Mouse (Mus musculus): ENCODE data around the gene Akap4.

The Akap4 gene

DNA sequence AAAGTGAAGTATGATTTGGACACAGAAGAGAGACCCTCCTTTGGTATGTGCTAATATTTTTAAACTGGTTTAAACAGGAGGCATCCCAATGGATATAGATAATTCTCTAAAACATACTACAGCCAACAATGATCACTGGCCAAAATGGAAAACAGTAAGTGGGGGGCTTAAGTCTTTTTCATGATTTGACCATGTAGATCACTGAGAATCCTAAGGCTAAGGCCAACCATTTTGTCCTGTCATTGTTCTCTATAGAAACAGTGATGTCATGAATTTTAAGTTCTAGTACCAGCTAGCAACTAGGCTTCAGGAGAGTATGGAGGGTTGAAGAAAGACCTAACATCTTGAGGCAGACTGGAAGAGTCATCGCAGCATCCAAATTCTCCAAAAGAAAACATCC, at the start of gene Akap4:
Akap4 (plus strand) TSS at position 301 of the 400 bp plus-strand sequence.
- in situ Hi-C loops (cut with MboI, MseI) = no loop called here

- in situ Hi-C loops (cut with MboI, MseI) = no loop called here
These were observed 25.8 kb upstream of the Akap4 start, which contains the start of gene Ccnb3 for GRCm38 (mm10) chrX:7041519-7041918. Ccnb3 (minus strand) TSS chrX:7041619.

DNA sequence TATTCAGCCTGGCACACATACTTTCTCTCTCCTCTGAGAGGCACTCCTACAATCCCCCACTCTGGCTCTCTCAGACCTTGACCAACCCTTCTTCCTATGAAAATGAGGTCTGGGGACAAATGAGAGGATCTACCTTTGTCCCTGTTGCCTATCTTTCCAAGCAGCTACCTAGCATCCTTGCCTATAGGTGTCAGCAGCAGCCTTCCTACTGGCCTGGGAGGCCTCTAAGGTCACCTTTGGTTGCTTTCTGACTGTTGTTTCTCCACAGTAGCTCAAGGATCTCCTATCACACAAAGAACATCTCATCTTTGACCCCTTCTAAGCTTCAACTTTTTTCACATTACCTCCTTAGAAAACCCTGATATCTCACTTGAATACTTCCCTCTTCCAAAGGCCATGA, 10.3 kb upstream of the Akap4 start:
- in situ Hi-C loops (cut with MboI, MseI) = no loop called here

DNA sequence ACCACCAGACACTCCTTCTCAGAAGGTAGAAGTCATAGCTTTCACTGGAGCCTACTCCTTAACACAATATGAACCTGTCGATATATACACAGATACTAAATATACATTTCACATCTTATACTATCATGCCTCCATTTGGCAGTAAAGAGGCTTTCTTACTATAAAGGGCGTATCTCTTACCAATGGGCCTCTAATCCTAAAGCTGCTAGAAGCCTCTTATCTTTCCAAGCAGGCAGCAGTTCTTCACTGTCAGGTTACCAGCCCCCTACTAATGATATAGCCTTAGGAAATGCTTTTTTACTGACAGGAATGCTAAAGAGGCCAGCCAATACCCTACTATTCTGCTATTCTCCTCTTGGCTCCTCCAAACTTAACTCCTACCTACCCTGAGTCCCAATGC, 9.7 kb upstream of the Akap4 start:
- in situ Hi-C loops (cut with MboI, MseI) = no loop called here

DNA sequence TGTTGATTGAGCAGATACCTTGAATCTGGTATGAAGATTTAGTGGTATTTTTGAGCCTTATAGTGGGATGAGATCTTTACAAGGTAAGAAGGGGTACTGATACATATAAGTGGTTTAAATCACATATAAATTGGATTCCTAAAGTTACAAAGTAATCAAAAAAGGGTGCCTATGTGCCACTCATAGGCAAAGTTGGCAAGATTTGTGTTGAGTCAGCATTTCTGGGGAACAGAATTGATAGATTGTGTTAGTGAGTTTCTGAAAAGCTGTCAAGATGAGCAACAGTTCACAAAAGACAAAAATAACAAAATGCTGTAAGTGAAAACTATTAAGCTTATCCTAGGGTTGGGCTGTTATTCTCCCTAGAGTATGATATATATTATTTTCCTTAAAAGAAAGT, 3.2 kb upstream of the Akap4 start:
- in situ Hi-C loops (cut with MboI, MseI) = no loop called here

DNA sequence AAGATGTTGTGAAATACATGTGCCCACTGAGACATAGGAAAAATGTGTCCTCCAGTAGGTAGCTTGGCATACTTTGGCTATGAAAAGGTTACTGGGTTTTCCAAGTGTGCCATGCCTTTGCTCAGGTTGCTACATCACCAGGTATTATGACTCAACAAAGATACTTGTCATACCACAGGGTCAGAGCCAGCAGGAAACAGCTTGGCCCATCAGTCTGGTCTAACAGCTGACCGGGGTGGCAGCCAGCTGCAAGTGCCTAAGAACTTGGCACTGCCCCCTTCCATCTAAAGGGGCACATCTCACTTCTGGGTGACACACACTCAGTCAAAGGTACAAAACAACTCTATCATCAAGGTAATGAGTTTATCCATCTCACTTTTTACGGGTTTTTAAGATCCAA, 683 bp downstream of the Akap4 start:
- in situ Hi-C loops (cut with MboI, MseI) = no loop called here

DNA sequence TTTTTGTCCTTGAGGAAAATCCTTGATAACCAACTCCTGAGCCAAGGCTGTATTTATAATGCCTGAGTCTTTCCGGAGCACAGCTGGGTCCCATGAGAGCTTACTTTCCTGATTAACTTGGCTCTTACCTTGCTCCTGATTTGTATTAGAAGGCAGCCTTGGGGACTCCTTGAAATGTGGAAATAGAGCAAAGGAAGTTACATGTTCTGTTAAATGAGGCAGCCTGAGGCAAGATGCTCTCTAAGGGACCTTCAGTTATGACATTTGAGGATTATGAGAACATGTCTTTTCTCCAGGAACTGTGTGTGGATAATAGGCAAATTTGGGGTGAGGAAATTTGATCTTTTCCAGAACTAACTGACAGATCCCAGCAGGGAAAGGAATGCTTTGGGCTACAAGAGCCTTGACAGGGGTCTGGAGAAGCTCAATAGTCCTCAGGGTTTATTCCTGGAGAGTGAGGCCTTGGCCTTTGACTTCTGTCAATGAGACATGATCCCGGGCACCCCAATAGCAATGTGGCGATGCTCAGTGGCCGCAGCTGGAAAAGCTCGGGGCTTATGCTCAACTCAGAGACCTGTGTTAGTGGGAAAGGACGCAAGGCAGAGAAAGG, 12.6 kb downstream of the Akap4 start:
- in situ Hi-C loops (cut with MboI, MseI) = no loop called here

- in situ Hi-C loops (cut with MboI, MseI) = no loop called here
These were observed 18.6 kb downstream of the Akap4 start for GRCm38 (mm10) chrX:7085878-7086277.

GRCm38 (mm10) chrX:7090323-7090722, 23.0 kb downstream of the Akap4 start:
- in situ Hi-C loops (cut with MboI, MseI) = loop anchor here (10.0 kb wide), 1 partner anchor 714 kb away; no protein-coding TSS in a partner anchor

GRCm38 (mm10) chrX:7102280-7102679, 35.0 kb downstream of the Akap4 start:
- in situ Hi-C loops (cut with MboI, MseI) = no loop called here

DNA sequence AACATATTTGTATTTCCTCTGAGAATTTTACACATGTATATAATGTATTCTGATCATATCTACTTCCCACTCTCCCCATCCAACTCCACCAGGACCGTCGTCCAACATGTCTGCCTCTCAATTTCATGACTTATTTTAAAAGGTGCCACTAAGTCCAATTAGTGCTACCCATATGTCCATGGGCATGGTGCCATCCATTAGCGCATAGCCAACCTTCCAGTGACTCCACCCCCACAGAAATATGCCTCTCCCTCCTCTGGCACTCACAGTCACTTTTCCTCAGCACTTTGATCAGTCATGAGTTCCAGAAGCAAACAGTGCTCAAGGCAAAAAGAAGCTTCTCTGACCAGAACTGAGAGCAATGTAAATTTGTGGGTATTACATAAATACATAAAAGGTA, 47.6 kb downstream of the Akap4 start:
- in situ Hi-C loops (cut with MboI, MseI) = no loop called here

DNA sequence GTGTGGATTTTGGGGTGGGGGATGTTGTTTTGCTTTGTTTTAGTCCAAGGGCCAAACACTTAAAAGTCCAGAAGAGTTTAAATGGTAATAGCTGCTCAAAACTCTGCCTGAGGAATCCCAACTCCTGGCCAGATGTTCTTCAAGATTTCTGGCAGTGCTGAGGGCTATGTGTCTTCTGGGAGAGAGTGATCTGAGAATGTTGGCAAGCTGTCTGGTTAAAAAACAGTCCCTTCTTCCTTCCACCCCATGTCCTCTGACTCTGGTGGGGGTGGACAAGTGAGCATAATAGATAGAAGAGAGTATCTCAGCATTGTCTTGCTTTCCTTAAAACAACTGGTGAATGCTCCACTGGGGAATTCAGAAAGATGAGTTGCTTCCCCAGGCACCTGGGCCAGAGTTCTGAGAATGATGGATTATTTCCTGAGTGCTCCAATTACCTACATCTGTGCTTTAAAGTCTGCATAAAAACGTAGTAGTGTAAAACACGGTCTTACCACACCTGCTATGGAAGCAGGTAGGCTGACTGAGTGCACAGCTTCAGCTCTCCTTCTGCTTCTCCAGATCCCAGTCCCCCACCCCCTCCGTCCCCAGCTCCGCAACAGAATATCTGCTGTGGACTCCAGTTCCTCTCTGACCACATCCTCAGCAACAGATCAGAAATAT, 54.4 kb downstream of the Akap4 start:
- in situ Hi-C loops (cut with MboI, MseI) = no loop called here
